Mouse (Mus musculus): ENCODE measurements around the gene Sec23ip.

Gene Sec23ip

GRCm38 (mm10) chr7:128744684-128745485, at the start of gene Sec23ip:
Gene Sec23ip (plus strand): TSS chr7:128744943.
- in situ Hi-C loops (cut with MseI, MboI) = no loop called here

- in situ Hi-C loops (cut with MseI, MboI) = loop anchor here in 1 of 2 experiments (10.0 kb wide), 1 partner anchor 325 kb away; no protein-coding TSS in a partner anchor
Observed at GRCm38 (mm10) chr7:128699959-128700358, 44.8 kb upstream of the Sec23ip start.

- in situ Hi-C loops (cut with MseI, MboI) = loop anchor here in 1 of 2 experiments (10.0 kb wide), 1 partner anchor 331 kb away; no protein-coding TSS in a partner anchor
Observed at GRCm38 (mm10) chr7:128705735-128706134, 39.0 kb upstream of the Sec23ip start.

- in situ Hi-C loops (cut with MseI, MboI) = no loop called here
Observed at GRCm38 (mm10) chr7:128717991-128718390, 26.8 kb upstream of the Sec23ip start.

GRCm38 (mm10) chr7:128724761-128725160, 20.0 kb upstream of the Sec23ip start:
- in situ Hi-C loops (cut with MseI, MboI) = no loop called here

GRCm38 (mm10) chr7:128725189-128725588, 19.6 kb upstream of the Sec23ip start:
- in situ Hi-C loops (cut with MseI, MboI) = no loop called here

- in situ Hi-C loops (cut with MseI, MboI) = no loop called here
Observed at GRCm38 (mm10) chr7:128726999-128727398, 17.7 kb upstream of the Sec23ip start.

- in situ Hi-C loops (cut with MseI, MboI) = no loop called here
Observed at GRCm38 (mm10) chr7:128727701-128728100, 17.0 kb upstream of the Sec23ip start.

- in situ Hi-C loops (cut with MseI, MboI) = no loop called here
Observed at GRCm38 (mm10) chr7:128728738-128729137, 16.0 kb upstream of the Sec23ip start.

GRCm38 (mm10) chr7:128731585-128731984, 13.2 kb upstream of the Sec23ip start:
- in situ Hi-C loops (cut with MseI, MboI) = no loop called here

GRCm38 (mm10) chr7:128738041-128738440, 6.7 kb upstream of the Sec23ip start:
- in situ Hi-C loops (cut with MseI, MboI) = no loop called here

- in situ Hi-C loops (cut with MseI, MboI) = no loop called here
Observed at GRCm38 (mm10) chr7:128739116-128739461, 5.7 kb upstream of the Sec23ip start.

GRCm38 (mm10) chr7:128739462-128740277, 5.1 kb upstream of the Sec23ip start:
- in situ Hi-C loops (cut with MseI, MboI) = no loop called here

- in situ Hi-C loops (cut with MseI, MboI) = no loop called here
Observed at GRCm38 (mm10) chr7:128740334-128740733, 4.4 kb upstream of the Sec23ip start, which contains the start of gene Mcmbp. Gene Mcmbp (minus strand): TSS chr7:128740495.

GRCm38 (mm10) chr7:128743898-128744297, 845 bp upstream of the Sec23ip start:
- in situ Hi-C loops (cut with MseI, MboI) = no loop called here

GRCm38 (mm10) chr7:128746151-128746550, 1.4 kb downstream of the Sec23ip start:
- in situ Hi-C loops (cut with MseI, MboI) = no loop called here

- in situ Hi-C loops (cut with MseI, MboI) = no loop called here
Observed at GRCm38 (mm10) chr7:128748758-128749157, 4.0 kb downstream of the Sec23ip start.

GRCm38 (mm10) chr7:128750296-128750695, 5.6 kb downstream of the Sec23ip start:
- in situ Hi-C loops (cut with MseI, MboI) = no loop called here

- in situ Hi-C loops (cut with MseI, MboI) = no loop called here
Observed at GRCm38 (mm10) chr7:128752012-128752411, 7.3 kb downstream of the Sec23ip start.

- in situ Hi-C loops (cut with MseI, MboI) = no loop called here
Observed at GRCm38 (mm10) chr7:128755396-128755795, 10.7 kb downstream of the Sec23ip start.

GRCm38 (mm10) chr7:128758948-128759347, 14.2 kb downstream of the Sec23ip start:
- in situ Hi-C loops (cut with MseI, MboI) = no loop called here

GRCm38 (mm10) chr7:128766696-128767095, 22.0 kb downstream of the Sec23ip start:
- in situ Hi-C loops (cut with MseI, MboI) = no loop called here

- in situ Hi-C loops (cut with MseI, MboI) = no loop called here
Observed at GRCm38 (mm10) chr7:128777201-128777600, 32.5 kb downstream of the Sec23ip start.
